Mouse (Mus musculus): ENCODE measurements around the gene Zfp947. TPM values are rescaled to one million over a fixed set of nuclear protein-coding genes. Genes with fewer than 3 reads are reported as not detected.
"Not testable (repeated sequence)": the region's sequence is repeated elsewhere in the genome, so short reads cannot be mapped to it uniquely, and the experiment has no call there.

The Zfp947 gene
- polyA plus RNA-seq (2016; fragmentation: Nextera tagmentation; extraction: Ambion mirVana) = 2.6 and 2.8 TPM in 2 replicates

GRCm38 (mm10) chr17:22165722-22166294 is at the start of gene Zfp947:
Gene Zfp947, minus strand, starts transcription at chr17:22166190.
- not testable (repeated sequence) for H3K9me3 ChIP-seq (replicated peaks); H3K27me3 ChIP-seq (replicated peaks); H3K4me1 ChIP-seq (replicated peaks); H3K36me3 ChIP-seq
- Histone ChIP-seq H3K4me3 (peak within 1 kb of the TSS; percentile 70), H3K9ac (peak within 1 kb of the TSS; percentile 78), H3K27ac (ENCODE audit: poor library complexity, severe bottlenecking) (peak within 1 kb of the TSS; percentile 87), H3K4me2 (peak within 1 kb of the TSS; percentile 67)
- peak; percentile 89 for ATAC-seq (ENCODE audit: insufficient number of reproducible peaks, low FRiP score)
- WGBS = under 1% methylated on average over 16 of the region's 16 CpGs

- WGBS = 8% methylated on average over 3 of the region's 3 CpGs
- not testable (repeated sequence) for H3K4me1 ChIP-seq (replicated peaks); H3K36me3 ChIP-seq; H3K27me3 ChIP-seq (replicated peaks); H3K9me3 ChIP-seq (replicated peaks)
- Histone ChIP-seq H3K4me3 (peak overlapping the region; percentile 70), H3K27ac (ENCODE audit: poor library complexity, severe bottlenecking) (peak overlapping the region; percentile 87), H3K9ac (peak overlapping the region; percentile 78), H3K4me2 (peak overlapping the region; percentile 67)
- ATAC-seq (ENCODE audit: insufficient number of reproducible peaks, low FRiP score) = peak; percentile 82
Observed at GRCm38 (mm10) chr17:22165304-22165703, 686 bp downstream of the Zfp947 start.

GRCm38 (mm10) chr17:22153951-22154350 is 12.0 kb downstream of the Zfp947 start:
- H3K36me3 ChIP-seq; H3K9ac ChIP-seq; ATAC-seq (ENCODE audit: insufficient number of reproducible peaks, low FRiP score); H3K27ac ChIP-seq (ENCODE audit: poor library complexity, severe bottlenecking); H3K4me2 ChIP-seq; H3K4me3 ChIP-seq; H3K27me3 ChIP-seq (replicated peaks); H3K4me1 ChIP-seq (replicated peaks); H3K9me3 ChIP-seq (replicated peaks): not testable (repeated sequence)
- 57% methylated on average over 3 of the region's 4 CpGs for WGBS

- no peaks in the 10 kb centered on the region for H3K27me3 ChIP-seq (replicated peaks)
- no peaks in the 10 kb centered on the region for H3K36me3 ChIP-seq
- no peak overlapping the region for H3K4me3 ChIP-seq
- ATAC-seq (ENCODE audit: insufficient number of reproducible peaks, low FRiP score) = no peak
- no peaks in the 10 kb centered on the region for H3K4me1 ChIP-seq (replicated peaks)
- H3K4me2 ChIP-seq = no peak overlapping the region
- H3K9me3 ChIP-seq (replicated peaks) = peaks cover 4% of the 10 kb centered on the region
- no peak overlapping the region for H3K27ac ChIP-seq (ENCODE audit: poor library complexity, severe bottlenecking)
- no peak overlapping the region for H3K9ac ChIP-seq
Observed at GRCm38 (mm10) chr17:22118770-22119169, 47.2 kb downstream of the Zfp947 start.

Other genes with a start within 250 kb of the Zfp947 start
- gene Zfp942, start 203.7 kb downstream of the Zfp947 start, polyA plus RNA-seq (2016; fragmentation: Nextera tagmentation; extraction: Ambion mirVana) = 15.2 and 15.5 TPM in 2 replicates
- gene Zfp943, start 203.6 kb downstream of the Zfp947 start, polyA plus RNA-seq (2016; fragmentation: Nextera tagmentation; extraction: Ambion mirVana) = 15.4 and 16.2 TPM in 2 replicates
- 2.1 and 2.5 TPM in 2 replicates for gene Zfp994, start 59.4 kb upstream of the Zfp947 start, polyA plus RNA-seq (2016; fragmentation: Nextera tagmentation; extraction: Ambion mirVana)
- gene CT030661.1, start 148.6 kb upstream of the Zfp947 start, polyA plus RNA-seq (2016; fragmentation: Nextera tagmentation; extraction: Ambion mirVana) = 8.6 and 9.3 TPM in 2 replicates
- 8.3 and 8.7 TPM in 2 replicates for gene Zfp944, start 195.2 kb upstream of the Zfp947 start, polyA plus RNA-seq (2016; fragmentation: Nextera tagmentation; extraction: Ambion mirVana)
- 7.3 and 7.6 TPM in 2 replicates for gene Zfp758, start 195.3 kb upstream of the Zfp947 start, polyA plus RNA-seq (2016; fragmentation: Nextera tagmentation; extraction: Ambion mirVana)